Mouse (Mus musculus): ENCODE measurements at regions not wholly inside any gene's neighbourhood (a gene's known extent, or its start where the extent isn't known, plus 50 kb on each side); places are given as distances from the start of the nearest gene placed in this dataset.

- Histone ChIP-seq H3K4me2 (ENCODE audit: low read depth, low read length, severe bottlenecking) (no peak overlapping the region), H3K4me3 (ENCODE audit: low read depth, low read length) (no peak overlapping the region), H3K4me1 (replicated peaks; ENCODE audit: control insufficient read depth, insufficient read depth, low read length) (no peaks in the 10 kb centered on the region), H3K9ac (ENCODE audit: low read length) (no peak overlapping the region), H3K27me3 (ENCODE audit: control insufficient read depth, insufficient read depth, low read length) (no peaks in the 10 kb centered on the region), H3K9me3 (ENCODE audit: control insufficient read depth, low read length) (no peaks in the 10 kb centered on the region), H3K36me3 (ENCODE audit: control insufficient read depth, insufficient read depth, low read length) (no peaks in the 10 kb centered on the region), H3K27ac (ENCODE audit: low read depth, low read length) (no peak overlapping the region)
- WGBS: 91% methylated on average over 7 of the region's 7 CpGs
- no peak for DNase-seq (ENCODE audit: low spot score)
- no peak for ATAC-seq (replicated peaks; ENCODE audit: low FRiP score)
These were observed 198.5 kb downstream of the Lnpk start for GRCm38 (mm10) chr2:74380574-74381287.

DNA sequence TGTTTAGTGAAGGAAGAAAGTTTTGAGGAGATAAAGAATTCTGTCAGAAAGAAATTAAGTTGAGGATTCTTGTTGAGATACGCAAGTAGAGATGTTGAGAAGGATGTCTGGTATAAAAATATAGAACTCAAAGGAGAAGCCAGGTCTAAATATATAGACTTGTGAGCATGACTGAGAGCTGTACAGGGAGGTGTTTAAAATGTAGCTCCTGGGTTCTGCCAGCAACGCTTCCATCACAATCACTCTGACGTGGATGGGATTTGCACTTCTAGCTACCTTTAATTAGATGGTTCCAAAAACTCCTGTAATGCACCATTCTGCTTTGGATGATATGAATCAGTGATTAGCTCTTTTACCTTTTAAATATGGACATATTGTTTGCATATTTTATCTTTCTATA is 200.5 kb downstream of the Lnpk start:
- Histone ChIP-seq H3K9ac (ENCODE audit: low read length) (no peak overlapping the region), H3K27me3 (ENCODE audit: control insufficient read depth, insufficient read depth, low read length) (no peaks in the 10 kb centered on the region), H3K36me3 (ENCODE audit: control insufficient read depth, insufficient read depth, low read length) (no peaks in the 10 kb centered on the region), H3K9me3 (ENCODE audit: control insufficient read depth, low read length) (no peaks in the 10 kb centered on the region), H3K4me3 (ENCODE audit: low read depth, low read length) (no peak overlapping the region), H3K27ac (ENCODE audit: low read depth, low read length) (no peak overlapping the region), H3K4me1 (replicated peaks; ENCODE audit: control insufficient read depth, insufficient read depth, low read length) (no peaks in the 10 kb centered on the region), H3K4me2 (ENCODE audit: low read depth, low read length, severe bottlenecking) (no peak overlapping the region)
- DNase-seq (ENCODE audit: low spot score): no peak
- ATAC-seq (replicated peaks; ENCODE audit: low FRiP score): no peak
- WGBS: 96% methylated on average over 3 of the region's 3 CpGs

- no peaks in the 10 kb centered on the region for H3K27me3 ChIP-seq (ENCODE audit: control insufficient read depth, insufficient read depth, low read length)
- no peak overlapping the region for H3K4me3 ChIP-seq (ENCODE audit: low read depth, low read length)
- ATAC-seq (replicated peaks; ENCODE audit: low FRiP score): no peak
- DNase-seq (ENCODE audit: low spot score): no peak
- H3K9ac ChIP-seq (ENCODE audit: low read length): no peak overlapping the region
- no peaks in the 10 kb centered on the region for H3K36me3 ChIP-seq (ENCODE audit: control insufficient read depth, insufficient read depth, low read length)
- no peak overlapping the region for H3K4me2 ChIP-seq (ENCODE audit: low read depth, low read length, severe bottlenecking)
- no peak overlapping the region for H3K27ac ChIP-seq (ENCODE audit: low read depth, low read length)
- no peaks in the 10 kb centered on the region for H3K9me3 ChIP-seq (ENCODE audit: control insufficient read depth, low read length)
- no peaks in the 10 kb centered on the region for H3K4me1 ChIP-seq (replicated peaks; ENCODE audit: control insufficient read depth, insufficient read depth, low read length)
- 74% methylated on average over 1 of the region's 1 CpGs for WGBS
These were observed 205.3 kb downstream of the Lnpk start for GRCm38 (mm10) chr2:74373938-74374337.

DNA sequence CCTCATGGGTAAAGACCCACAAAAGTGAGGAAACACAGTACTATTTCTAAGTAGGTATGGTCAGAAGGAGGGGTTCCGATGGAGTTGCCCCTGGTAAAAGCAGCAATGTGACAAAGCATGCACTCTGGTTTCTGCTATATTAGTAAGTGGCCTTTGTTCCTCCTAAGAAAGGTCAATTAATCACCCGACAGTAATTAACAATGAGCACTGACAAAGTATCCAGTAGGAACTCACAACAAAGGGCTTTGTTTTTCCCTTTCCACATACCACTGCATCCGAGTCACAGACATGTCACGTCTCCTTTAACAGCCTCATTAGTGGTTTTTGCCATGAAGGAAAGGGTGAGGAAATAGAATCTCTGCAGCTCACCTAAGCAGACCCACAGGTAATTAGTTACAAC is 206.2 kb downstream of the Lnpk start:
- 58% methylated on average over 4 of the region's 4 CpGs for WGBS
- no peak overlapping the region for H3K4me2 ChIP-seq (ENCODE audit: low read depth, low read length, severe bottlenecking)
- no peaks in the 10 kb centered on the region for H3K4me1 ChIP-seq (replicated peaks; ENCODE audit: control insufficient read depth, insufficient read depth, low read length)
- no peaks in the 10 kb centered on the region for H3K27me3 ChIP-seq (ENCODE audit: control insufficient read depth, insufficient read depth, low read length)
- no peak overlapping the region for H3K27ac ChIP-seq (ENCODE audit: low read depth, low read length)
- DNase-seq (ENCODE audit: low spot score) (no peak), ATAC-seq (replicated peaks; ENCODE audit: low FRiP score) (no peak)
- no peak overlapping the region for H3K4me3 ChIP-seq (ENCODE audit: low read depth, low read length)
- no peaks in the 10 kb centered on the region for H3K9me3 ChIP-seq (ENCODE audit: control insufficient read depth, low read length)
- no peaks in the 10 kb centered on the region for H3K36me3 ChIP-seq (ENCODE audit: control insufficient read depth, insufficient read depth, low read length)
- H3K9ac ChIP-seq (ENCODE audit: low read length): no peak overlapping the region

DNA sequence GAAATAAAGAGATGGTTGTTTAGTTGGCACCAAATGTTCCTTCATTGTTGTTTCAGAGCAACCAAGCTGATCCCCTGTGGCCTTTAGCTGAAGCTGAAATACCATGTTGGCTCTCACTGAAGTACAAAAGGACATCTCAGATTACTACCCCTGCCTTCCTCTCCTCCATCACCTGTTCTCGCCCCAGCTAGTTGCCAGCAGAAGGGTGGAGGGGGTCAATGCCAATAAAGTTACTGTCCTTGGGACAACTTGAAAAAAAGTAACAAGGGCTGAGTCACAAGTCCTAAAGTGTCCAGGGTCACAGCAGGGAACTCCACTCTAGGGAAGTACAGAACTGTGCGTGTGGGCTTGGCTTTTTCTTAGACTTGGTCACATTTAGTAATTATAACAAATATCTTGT is 216.0 kb downstream of the Lnpk start:
- no peak for ATAC-seq (replicated peaks; ENCODE audit: low FRiP score)

DNA sequence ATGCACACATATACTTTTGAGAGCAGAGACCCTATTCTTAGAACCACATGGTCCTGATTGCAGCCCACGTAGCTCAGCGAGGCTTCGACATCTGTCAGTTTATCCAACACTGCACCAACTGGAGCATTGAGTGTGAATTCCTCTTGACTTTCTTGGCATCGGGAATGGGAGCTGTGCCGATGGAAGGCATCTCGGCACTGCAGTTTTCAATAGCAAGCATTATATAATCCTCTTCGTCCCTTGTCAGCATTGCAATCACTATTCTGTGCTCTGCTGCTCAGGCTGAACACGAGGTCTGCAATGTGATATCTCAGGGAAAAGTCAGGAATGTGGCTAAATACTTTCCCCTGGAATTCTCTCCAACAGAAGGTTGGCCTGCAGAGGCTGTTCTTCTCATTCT is 224.6 kb downstream of the Lnpk start:
- ATAC-seq (replicated peaks; ENCODE audit: low FRiP score) (no peak), DNase-seq (ENCODE audit: low spot score) (no peak)
- Histone ChIP-seq H3K9me3 (ENCODE audit: control insufficient read depth, low read length) (no peaks in the 10 kb centered on the region), H3K27me3 (ENCODE audit: control insufficient read depth, insufficient read depth, low read length) (no peaks in the 10 kb centered on the region), H3K9ac (ENCODE audit: low read length) (no peak overlapping the region), H3K4me2 (ENCODE audit: low read depth, low read length, severe bottlenecking) (no peak overlapping the region), H3K36me3 (ENCODE audit: control insufficient read depth, insufficient read depth, low read length) (no peaks in the 10 kb centered on the region), H3K4me3 (ENCODE audit: low read depth, low read length) (no peak overlapping the region), H3K4me1 (replicated peaks; ENCODE audit: control insufficient read depth, insufficient read depth, low read length) (no peaks in the 10 kb centered on the region), H3K27ac (ENCODE audit: low read depth, low read length) (no peak overlapping the region)
- WGBS: 83% methylated on average over 8 of the region's 8 CpGs

More for the DNA sequence above, 216.0 kb downstream of the Lnpk start:
- WGBS: 92% methylated on average over 2 of the region's 2 CpGs
- H3K4me3 ChIP-seq (ENCODE audit: low read depth, low read length): no peak overlapping the region
- no peak for DNase-seq (ENCODE audit: low spot score)
- H3K36me3 ChIP-seq (ENCODE audit: control insufficient read depth, insufficient read depth, low read length): no peaks in the 10 kb centered on the region
- H3K4me2 ChIP-seq (ENCODE audit: low read depth, low read length, severe bottlenecking): no peak overlapping the region
- no peak overlapping the region for H3K27ac ChIP-seq (ENCODE audit: low read depth, low read length)
- H3K4me1 ChIP-seq (replicated peaks; ENCODE audit: control insufficient read depth, insufficient read depth, low read length): no peaks in the 10 kb centered on the region
- no peaks in the 10 kb centered on the region for H3K9me3 ChIP-seq (ENCODE audit: control insufficient read depth, low read length)
- H3K9ac ChIP-seq (ENCODE audit: low read length): no peak overlapping the region
- H3K27me3 ChIP-seq (ENCODE audit: control insufficient read depth, insufficient read depth, low read length): no peaks in the 10 kb centered on the region

DNA sequence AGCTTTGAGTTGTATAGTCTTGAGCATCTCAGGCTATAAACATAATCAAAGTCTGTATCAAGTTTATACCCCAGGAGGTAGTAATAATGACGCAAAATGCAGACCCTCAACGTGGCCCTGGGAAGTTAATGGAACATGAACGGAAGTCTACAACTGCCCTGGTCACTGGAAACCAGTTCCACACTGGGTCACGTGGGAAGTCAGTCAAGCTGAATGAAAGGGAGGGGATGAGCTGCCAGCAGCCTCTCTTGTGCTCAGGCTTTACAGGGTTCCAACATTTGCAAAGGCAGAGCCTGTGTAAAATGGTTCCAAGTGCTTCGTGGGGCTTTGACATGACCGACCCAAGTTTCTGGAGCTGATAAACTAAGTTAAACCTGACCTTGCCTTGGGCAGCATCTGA is 229.4 kb downstream of the Lnpk start:
- no peak for ATAC-seq (replicated peaks; ENCODE audit: low FRiP score)
- H3K9ac ChIP-seq (ENCODE audit: low read length): no peak overlapping the region
- H3K27me3 ChIP-seq (ENCODE audit: control insufficient read depth, insufficient read depth, low read length): no peaks in the 10 kb centered on the region
- DNase-seq (ENCODE audit: low spot score): no peak
- no peak overlapping the region for H3K4me2 ChIP-seq (ENCODE audit: low read depth, low read length, severe bottlenecking)
- no peaks in the 10 kb centered on the region for H3K4me1 ChIP-seq (replicated peaks; ENCODE audit: control insufficient read depth, insufficient read depth, low read length)
- no peak overlapping the region for H3K4me3 ChIP-seq (ENCODE audit: low read depth, low read length)
- no peaks in the 10 kb centered on the region for H3K36me3 ChIP-seq (ENCODE audit: control insufficient read depth, insufficient read depth, low read length)
- 76% methylated on average over 6 of the region's 6 CpGs for WGBS
- H3K9me3 ChIP-seq (ENCODE audit: control insufficient read depth, low read length): no peaks in the 10 kb centered on the region
- no peak overlapping the region for H3K27ac ChIP-seq (ENCODE audit: low read depth, low read length)

DNA sequence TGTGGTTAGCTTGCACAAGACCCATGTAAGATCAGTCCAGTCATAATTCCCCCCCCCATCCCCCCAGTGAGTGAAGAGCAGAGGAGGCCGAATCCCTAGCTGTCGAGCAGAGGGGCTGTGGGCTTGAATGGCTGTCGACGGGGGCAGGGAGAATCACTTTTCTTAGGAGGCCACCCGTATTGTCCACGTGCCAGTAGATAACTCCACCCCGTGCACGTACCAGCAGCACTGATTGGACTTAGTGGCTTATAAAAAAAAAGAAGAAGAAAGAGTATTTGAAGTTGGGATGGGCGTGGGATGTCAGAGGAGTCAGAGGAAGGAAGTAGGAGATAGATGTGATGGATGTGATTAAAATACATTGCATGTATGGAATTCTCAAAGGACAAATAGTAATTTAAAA is 272.9 kb downstream of the Lnpk start:
- Histone ChIP-seq H3K36me3 (ENCODE audit: control insufficient read depth, insufficient read depth, low read length) (no peaks in the 10 kb centered on the region), H3K4me2 (ENCODE audit: low read depth, low read length, severe bottlenecking) (no peak overlapping the region), H3K9me3 (ENCODE audit: control insufficient read depth, low read length) (no peaks in the 10 kb centered on the region), H3K4me3 (ENCODE audit: low read depth, low read length) (no peak overlapping the region), H3K9ac (ENCODE audit: low read length) (no peak overlapping the region), H3K4me1 (replicated peaks; ENCODE audit: control insufficient read depth, insufficient read depth, low read length) (no peaks in the 10 kb centered on the region), H3K27me3 (ENCODE audit: control insufficient read depth, insufficient read depth, low read length) (no peaks in the 10 kb centered on the region), H3K27ac (ENCODE audit: low read depth, low read length) (no peak overlapping the region)
- WGBS: 85% methylated on average over 9 of the region's 9 CpGs
- DNase-seq (ENCODE audit: low spot score) (no peak), ATAC-seq (replicated peaks; ENCODE audit: low FRiP score) (no peak)

- no peak for DNase-seq (ENCODE audit: low spot score)
- no peaks in the 10 kb centered on the region for H3K36me3 ChIP-seq (ENCODE audit: control insufficient read depth, insufficient read depth, low read length)
- H3K9me3 ChIP-seq (ENCODE audit: control insufficient read depth, low read length): no peaks in the 10 kb centered on the region
- H3K27ac ChIP-seq (ENCODE audit: low read depth, low read length): no peak overlapping the region
- H3K9ac ChIP-seq (ENCODE audit: low read length): no peak overlapping the region
- peak overlapping the region; percentile 48 for H3K4me2 ChIP-seq (ENCODE audit: low read depth, low read length, severe bottlenecking)
- peak overlapping the region; percentile 14; the same call in 1 of the 2 replicates for H3K4me3 ChIP-seq (ENCODE audit: low read depth, low read length)
- H3K27me3 ChIP-seq (ENCODE audit: control insufficient read depth, insufficient read depth, low read length): no peaks in the 10 kb centered on the region
- no peak for ATAC-seq (replicated peaks; ENCODE audit: low FRiP score)
- 17% methylated on average over 9 of the region's 9 CpGs for WGBS
- H3K4me1 ChIP-seq (replicated peaks; ENCODE audit: control insufficient read depth, insufficient read depth, low read length): no peaks in the 10 kb centered on the region
These were observed 278.3 kb downstream of the Lnpk start for GRCm38 (mm10) chr2:74300885-74301451.
